Mouse (Mus musculus) heart, postnatal 14 days (tissue): Measurements from ENCODE around the gene Spon2. TPM values are rescaled to one million over a fixed set of nuclear protein-coding genes. Genes with fewer than 3 reads are reported as not detected.

Source experiments
- DNase-seq, 2 experiments: peaks; one replicate each; pipeline ENCODE4 v3.0.0; 2021 to 2022
- intact Hi-C: fragments of 180-260 bp; cut with DNase I; formaldehyde crosslinking; loops from one replicate; pipeline ENCODE4 v1.15.1; 2025
- long read RNA-seq, 2 experiments: library from polyadenylated mRNA; stranded (forward); transcript quantifications; one replicate each; pipeline ENCODE4 v2.0.0; 2021
- total RNA-seq, 2 experiments: library from RNA; stranded (reverse); gene quantifications; 2 replicates each; pipeline ENCODE4 v1.2.3; 2021

Gene Spon2
- 10 to 100 TPM in 1 of 2 experiments, 1 to 10 TPM in 1; 6.4 to 10.7 TPM for total RNA-seq
- long read RNA-seq, experiment 1, transcript Spon2-201 (6 exons, 2,045 nt) = major isoform, 24 of 29 reads
- long read RNA-seq, experiment 1, partial matches to known transcripts = 0 of 29 reads
- long read RNA-seq, experiment 1, other reads (novel, unspliced or antisense) = 4 of 29 reads
- long read RNA-seq, experiment 2, transcript Spon2-201 (6 exons, 2,045 nt) = major isoform, 30 of 36 reads
- long read RNA-seq, experiment 2, partial matches to known transcripts = 2 of 36 reads
- long read RNA-seq, experiment 2, other reads (novel, unspliced or antisense) = 1 of 36 reads

DNA sequence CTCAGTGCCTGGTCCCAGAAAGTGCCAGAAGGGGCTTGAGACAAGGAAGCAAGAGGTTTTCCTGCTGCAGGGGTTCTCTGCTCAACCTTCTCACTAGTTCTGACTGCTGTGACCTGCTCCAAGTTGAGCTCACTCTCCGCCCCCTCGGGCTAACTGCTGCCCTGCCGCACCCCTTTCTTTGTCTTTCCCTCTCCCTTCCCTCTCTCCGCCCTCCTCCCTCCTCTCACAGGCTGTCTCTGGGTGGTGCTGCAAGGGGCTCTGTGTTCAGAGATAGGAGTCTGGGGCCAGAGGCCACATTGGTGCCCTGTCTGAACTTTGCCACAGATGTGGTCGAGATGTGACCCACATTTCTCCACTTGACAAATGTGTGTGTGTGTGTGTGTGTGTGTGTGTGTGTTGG is at the start of gene Spon2:
TSS of gene Spon2 (minus strand) at position 375 of the 400 bp plus-strand sequence.
- DNase-seq = peak in 1 of 2 experiments; percentile 47
- intact Hi-C loops = no loop called here

DNA sequence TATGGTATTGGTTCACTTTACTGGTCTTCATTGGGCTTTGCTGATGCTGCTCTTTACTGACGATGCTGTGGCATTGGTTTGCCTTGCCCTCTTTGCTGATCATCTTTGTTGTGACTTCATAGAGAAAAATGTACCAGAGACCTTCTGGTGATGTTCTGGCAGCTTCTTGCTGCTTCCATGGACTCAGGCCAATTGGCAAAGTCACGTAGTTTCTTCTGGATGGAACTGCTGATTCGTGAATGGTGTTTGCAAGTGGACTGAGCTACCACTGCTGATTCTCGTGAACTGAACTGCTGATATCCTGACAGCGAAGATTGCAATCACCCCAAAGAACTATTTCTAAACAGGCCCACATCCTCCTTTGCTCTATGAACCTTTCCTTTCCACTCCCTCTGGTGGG is 36.2 kb upstream of the Spon2 start:
- peak in 1 of 2 experiments; percentile 15 for DNase-seq
- intact Hi-C loops = no loop called here

DNA sequence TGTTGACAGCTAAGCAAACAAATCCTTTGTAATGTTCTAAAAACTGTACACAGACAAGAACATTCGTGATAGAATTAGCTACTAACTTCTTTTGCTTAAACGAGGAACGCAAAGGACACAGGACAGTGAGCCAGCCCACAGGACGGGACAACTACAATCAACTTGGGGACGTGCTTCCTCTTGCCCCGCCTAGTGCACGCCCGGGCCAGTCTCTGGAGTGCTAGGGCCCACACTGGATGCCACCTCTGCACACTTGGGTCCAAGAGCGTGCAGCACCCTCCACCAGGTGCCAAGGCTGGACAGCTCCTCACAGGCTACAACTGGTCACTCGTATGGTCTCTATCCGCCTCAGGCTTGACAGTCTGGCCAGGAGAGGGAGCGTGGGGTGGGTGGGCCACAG is 29.9 kb upstream of the Spon2 start:
- DNase-seq = no peak
- intact Hi-C loops = loop anchor here (2.0 kb wide), 1 partner anchor 45 kb away; no protein-coding TSS in a partner anchor

DNA sequence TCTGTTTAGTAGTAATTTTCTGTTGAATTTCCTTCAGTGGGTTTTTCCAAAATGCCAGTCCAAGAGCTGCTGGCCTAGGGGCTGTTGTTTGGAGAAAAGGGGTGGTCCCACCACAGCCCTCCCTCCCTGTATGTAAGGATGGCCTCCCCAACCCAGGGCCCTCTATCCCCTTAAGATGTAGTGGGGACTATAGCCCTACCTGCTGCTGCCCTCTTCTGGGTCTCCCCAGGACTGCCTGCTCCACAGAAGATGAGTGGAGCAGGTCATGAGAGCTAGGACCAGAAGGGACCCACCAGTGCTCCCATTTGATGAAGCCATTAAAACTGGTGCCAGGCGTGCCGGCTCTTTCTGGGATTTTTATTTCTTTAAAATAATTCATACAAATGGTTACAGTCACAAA is 29.1 kb upstream of the Spon2 start:
- intact Hi-C loops = no loop called here
- peak in 1 of 2 experiments; percentile 53 for DNase-seq

DNA sequence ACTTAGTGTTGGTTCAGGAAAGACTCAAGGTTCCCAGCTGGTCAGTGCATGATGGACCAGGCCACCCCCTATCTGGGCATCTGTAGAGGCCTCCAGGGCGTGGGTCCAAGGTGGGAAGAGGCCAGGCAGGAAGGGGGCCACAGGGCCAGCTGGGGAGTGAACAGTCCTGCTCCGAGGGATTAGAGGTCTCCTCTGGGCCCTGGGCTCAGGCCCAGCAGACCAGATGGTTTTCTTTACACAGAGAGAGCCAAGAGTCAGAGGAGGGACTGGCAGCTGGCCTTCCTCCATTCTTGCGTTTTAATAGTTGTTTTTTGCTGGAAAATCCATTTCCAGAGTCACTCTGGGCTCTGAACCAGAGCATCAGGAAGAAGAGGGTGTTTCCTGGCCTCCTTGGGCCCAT is 27.4 kb upstream of the Spon2 start:
- intact Hi-C loops = no loop called here
- peak; percentile 79 to 83 for DNase-seq

DNA sequence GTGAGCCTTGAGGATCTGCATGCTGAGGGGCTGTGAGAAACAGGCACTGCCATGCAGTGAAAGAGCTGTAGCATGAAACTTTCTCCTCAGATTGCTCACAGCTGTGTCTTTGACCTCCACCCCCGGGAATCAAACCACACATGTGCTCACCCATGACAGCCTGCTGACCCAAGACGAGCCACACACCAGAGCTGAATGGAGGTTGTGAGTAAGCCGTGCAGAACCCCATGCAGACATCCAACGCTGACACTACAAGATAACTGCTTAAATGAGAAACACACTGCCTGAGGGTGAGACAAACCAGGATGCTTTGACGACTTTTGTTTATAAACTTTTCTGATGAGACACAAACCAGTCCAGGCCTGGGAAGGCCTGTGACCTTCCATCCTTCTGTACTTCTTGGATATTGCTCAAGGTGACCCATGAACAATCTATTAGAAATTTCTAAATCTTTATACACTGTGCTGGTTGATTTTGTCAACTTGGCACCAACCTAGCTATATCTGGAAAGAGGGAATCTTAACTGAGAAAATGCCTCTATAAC is 26.2 kb upstream of the Spon2 start:
- intact Hi-C loops = loop anchor here (5.0 kb wide), 1 partner anchor 1253 kb away; no protein-coding TSS in a partner anchor
- DNase-seq = peak in 1 of 2 experiments; percentile 32

DNA sequence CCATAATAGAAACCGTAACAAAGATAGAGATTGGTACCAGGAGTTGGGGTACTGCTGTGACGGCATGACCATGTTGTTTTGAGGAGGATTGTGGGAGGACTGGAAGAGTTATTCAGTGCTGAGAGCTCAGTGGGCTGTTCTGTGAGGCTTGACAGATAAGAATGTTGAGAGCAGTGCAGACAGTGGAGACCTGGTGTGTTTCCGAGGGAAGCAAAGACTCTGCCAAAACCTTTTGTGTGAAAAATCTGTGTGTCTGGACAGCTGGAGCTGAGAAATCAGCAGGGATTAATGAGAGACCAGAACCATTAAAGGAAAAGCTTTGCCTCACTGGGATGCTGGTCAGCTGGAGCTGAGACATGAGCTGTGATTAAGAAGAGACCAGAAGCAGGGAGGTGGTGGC is 21.7 kb upstream of the Spon2 start:
- intact Hi-C loops = loop anchor here (5.0 kb wide), 1 partner anchor 1257 kb away; no protein-coding TSS in a partner anchor
- no peak for DNase-seq

DNA sequence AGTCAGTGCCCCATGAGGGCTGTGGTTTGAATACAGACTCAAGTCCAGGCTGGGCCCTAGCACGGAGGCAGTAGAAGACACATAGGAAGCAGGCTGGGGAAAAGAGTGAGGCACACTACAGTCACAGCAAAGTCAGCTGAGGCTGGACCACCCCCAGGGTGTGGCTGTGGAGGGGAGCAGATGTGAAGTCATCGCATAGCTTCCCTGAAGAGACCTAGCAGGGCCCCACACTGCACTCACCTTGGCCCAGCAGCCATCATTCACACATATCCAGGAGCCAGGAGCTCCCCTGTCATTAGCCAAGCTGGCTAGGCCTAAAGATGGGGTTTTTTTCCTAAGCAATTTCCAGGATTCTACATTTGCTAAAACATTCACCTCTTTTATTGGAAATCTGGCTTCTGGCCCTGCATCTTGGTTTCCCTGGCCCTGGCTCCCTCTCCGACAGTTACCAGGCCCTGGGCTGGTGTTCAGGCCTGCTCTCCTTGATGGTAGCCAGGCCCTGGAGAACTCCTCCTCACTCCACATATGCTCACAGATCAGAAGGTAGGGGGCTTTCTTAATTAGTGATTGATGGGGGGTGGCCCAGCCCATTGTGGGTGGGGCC is 21.0 kb upstream of the Spon2 start:
- no peak for DNase-seq
- intact Hi-C loops = no loop called here

DNA sequence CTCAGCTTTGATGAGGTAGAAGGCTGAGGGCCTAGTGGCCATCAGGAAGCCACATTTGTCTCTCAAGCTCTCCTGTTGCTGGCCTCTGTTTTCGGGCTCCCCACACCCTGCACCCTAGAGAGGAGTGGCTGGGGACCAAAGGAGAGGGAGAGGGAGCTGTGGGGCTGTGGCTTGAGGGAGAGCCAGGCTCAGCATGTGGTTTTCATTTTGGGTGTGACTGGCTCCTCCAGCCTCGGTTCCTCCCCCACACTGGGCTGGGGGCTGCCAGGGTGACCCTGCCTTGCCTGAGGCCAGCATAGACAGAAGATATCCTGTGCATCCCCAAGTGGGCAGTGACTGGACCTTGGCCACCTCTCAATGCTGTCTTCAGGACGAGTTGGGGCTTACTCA is 20.0 kb upstream of the Spon2 start:
- DNase-seq = no peak
- intact Hi-C loops = no loop called here

DNA sequence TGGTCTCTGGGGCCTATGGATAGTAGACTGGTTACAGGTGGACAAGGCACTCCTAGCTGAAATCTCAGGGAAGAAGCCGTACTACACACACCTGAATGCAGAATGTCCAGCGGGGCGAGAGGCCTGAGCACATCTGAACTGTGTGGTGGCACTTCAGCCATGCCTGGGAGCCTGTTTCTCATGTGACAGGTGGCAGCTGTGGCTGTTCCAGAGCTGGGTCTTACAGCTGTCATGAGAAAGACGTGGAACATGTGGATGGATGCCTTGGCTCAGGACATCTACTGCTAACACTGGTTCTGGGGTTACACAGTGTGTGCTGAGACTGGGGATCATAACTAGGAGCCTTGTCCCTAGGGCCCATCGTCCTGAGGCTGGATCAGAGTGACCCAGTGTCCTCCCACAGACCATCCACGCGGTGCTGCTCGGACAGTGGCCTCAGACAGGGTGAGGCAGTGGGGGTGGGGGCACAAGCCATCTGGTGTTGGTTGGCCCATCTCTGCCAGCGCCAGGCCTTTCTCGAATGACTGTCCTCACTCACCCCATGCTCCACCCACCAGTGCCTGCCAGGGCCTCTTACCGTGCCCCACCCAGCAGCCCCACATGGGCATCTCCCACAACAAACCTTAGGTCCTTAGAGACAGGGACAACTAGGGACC is 19.5 kb upstream of the Spon2 start:
- DNase-seq = no peak
- intact Hi-C loops = no loop called here

DNA sequence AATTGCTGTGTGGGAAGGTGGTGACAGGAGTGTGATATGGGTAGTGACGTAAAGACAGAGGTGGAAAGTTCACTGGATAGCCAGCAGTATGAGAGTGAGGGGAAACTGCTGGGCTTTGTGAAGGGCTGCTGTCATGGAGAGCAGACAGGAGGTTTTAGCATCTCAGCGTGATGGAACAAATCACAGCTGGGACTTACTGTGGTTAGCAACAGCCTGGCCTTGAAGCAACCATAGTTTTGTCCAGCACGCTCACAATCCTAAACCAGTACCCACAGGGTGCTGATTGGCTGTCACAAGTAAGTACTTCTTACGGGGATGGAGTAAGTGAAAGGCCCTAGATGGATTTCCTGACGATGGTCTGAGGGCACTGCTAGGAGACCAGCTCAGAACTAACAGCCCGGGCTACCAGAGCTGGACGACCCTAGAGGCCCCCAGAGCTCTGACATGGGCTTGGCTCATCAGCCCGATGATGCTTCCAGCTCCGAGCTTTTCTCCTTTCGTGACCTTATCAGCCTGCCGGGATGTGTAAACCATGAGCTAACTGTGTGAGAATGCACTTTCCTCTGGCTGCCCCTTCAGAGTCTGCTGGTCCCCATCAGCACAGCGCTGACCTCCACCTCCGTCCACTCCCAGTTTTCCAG is 16.3 kb upstream of the Spon2 start:
- intact Hi-C loops = no loop called here
- peak; percentile 44 to 62 for DNase-seq

DNA sequence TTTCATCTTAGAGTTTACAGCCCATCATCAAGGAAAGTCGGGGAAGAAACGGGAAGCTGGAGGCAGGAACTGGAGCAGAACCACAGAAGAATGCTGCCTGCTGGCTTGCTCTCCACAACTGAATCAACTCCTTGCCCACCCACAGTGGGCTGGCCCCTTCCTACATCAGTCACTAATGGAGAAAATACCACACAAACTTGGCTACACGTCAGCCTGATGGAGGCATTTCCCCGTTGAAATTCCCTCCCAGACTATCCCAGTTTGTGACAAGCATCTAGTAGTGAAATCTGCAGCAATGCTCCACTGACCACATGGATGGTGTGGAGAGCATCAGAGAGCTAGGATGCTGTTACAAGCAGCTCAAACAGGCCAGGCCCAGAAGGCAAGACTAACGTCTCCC is 14.5 kb upstream of the Spon2 start:
- DNase-seq = no peak
- intact Hi-C loops = no loop called here

DNA sequence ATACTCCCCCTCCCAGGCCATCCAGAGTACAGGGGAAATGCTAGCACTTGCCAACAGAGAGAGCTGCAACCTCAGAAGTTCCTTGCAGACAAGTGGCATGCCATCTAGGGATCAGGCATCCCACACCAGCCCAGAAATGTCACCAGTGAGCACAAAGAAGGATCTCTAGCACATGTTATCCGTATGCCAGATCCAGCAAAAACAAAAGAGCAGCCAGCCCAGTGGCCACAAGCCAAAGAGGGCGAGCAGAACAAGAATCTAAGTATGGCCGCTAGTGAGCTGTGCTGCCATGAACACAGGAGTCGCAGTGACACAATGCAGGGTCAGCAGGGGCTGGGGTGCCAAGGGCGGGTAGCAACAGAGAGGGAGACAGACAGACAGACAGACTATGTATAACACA is 12.0 kb upstream of the Spon2 start:
- intact Hi-C loops = no loop called here
- DNase-seq = no peak

DNA sequence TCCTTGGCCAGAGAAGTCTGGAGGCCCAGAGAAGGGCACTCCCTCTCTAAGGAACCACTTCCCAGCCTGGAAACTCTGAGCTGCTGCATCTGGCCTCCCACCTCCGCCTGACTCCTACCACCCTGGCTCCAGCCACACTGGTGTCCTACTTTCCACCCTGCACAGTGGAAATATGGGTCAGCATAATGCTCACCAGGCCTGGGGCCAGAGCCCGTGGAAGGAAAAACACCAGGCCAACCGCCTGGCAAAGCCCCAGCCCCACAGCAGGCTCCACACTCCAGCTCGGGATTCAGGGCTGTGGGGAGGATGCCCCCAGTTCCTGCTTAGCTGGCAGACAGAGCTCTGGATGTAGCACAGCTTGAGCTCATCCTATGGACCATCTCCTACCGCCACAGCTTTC is 10.2 kb upstream of the Spon2 start:
- DNase-seq = peak; percentile 56 to 66
- intact Hi-C loops = no loop called here

DNA sequence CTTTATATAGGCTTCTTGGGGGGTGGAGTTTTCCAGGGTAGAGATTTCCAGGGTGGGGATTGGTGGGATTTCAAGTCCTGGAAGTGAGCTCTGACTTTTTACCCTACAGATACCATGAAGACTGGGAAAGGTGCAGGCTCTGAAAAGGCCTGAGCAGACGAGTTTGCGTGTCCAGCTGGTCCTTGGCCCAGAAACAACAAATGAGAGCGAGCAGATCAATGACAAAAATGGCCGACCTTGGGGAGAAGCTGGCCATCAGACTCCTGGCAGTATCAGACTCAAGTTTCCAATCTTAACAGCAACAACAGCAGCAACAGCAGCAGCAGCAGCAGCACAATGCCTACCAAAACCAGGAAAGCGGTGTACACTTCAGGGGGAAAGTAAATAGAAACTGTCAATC is 7.4 kb upstream of the Spon2 start:
- no peak for DNase-seq
- intact Hi-C loops = no loop called here

DNA sequence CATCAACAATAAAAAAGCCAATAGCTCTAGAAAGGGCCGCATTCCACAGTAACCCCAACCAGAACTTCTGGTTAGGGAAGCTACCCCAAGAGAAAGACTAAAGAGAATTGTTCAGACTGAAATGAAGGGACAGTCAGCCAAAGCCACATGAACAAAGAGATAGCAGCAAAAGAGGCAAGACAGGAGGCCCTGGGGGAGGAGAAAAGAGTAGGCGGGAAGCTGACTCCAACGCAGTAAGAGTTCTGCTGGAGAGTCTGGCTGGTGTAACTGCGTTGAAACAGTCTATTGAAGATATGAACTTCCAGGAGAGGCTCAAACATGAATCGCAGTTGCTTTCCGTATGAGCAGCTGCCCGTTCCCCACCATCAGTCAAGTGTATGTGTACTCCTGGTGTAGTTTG is 6.2 kb upstream of the Spon2 start:
- DNase-seq = no peak

DNA sequence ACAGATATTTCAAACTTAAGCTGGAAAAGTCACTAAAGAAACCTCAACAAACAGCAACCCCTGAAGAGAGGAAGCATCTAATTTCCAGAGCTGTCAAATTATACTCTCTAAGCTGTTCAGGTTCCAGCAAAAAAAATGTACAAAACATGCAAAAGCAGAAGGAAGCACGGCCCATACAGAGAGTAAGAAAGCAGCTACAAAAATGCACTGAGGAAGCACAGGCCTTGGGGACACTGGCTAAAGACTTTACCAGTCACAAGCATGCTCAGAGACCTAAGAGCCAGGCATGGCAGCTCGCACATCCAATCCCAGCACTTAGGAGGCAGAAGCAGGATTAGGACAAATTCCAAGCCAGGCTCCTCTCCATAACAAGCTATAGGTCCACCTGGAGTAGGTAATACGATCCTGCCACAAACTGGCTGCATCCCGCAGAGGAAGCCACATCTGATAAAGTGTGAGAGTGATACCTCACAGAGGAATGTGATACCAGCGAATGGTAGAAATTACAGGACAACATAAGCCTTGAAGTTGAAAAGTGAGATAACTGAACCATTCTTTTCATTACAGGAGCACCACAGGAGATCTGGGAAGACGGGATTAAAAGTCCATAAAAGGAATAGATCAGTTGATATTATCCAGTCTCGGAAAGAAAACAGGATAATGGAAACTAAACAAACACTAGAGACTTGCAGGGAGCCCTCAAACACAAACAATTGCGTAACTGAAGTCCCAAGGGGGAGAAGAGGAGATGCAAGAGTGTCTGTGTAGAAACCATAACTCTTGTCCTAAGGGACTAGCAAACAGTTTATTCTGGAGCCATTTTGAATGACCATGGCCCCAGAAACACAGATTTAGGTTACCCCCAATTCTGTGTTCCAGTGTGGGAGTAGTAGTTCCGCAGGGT is 4.8 kb upstream of the Spon2 start:
- DNase-seq = no peak
- intact Hi-C loops = no loop called here

More for the DNA sequence above, 6.2 kb upstream of the Spon2 start:
- intact Hi-C loops = no loop called here

DNA sequence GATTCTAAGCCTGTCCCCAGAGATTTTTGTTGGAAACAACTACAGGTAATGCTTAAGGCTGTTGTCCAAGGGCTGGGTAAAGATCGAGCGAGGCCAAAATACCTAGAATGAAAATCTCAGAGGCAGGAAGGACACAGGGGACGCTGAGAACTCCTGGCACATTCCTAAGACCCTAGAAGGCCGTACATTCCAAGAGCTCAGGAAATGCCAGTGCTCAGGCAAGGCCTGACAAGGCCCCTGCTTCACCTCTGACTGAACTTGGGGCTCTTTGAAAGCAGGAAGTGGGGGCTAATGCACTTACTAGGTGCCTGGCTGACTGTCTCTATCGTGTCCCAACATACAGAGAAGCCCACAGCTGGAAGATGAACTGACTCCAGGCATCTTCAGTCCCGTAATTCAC is 4.1 kb upstream of the Spon2 start:
- intact Hi-C loops = no loop called here
- no peak for DNase-seq

DNA sequence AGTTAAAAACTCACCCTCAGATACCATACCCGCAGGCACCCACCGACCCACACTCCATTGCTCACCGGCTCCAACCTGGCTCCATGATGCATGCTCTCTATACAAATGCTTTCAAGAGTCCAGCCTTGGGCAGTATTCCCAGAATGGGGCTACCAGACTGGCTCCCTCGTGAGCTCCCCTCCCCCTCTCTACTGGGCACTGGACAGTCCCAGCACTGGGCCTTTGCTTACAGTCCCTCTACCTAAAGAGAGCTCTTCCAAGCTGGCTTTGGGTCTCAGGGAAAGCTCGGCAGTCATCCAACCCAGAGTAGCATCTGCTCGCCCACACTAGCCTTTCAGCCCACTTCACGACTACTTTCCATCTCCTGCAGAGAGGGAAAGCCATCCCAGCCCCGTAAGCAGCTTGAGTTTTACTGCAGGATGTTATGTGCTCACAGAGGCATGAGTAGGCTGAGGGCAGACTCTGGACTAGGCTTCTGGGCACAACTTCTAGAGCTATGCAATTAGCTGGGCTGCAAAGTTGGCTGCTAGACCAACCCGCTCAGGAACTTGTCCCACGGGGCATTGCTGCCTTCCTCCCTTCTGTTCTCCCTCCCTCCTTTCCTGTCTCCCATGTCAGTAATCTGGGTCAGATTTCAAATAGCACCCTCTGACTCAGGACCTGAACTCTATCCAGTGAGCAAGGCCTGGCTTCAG is 2.2 kb upstream of the Spon2 start:
- intact Hi-C loops = no loop called here
- DNase-seq = no peak
